Mouse (Mus musculus): ENCODE results near the gene Lrig2. TPM values are rescaled to one million over a fixed set of nuclear protein-coding genes. Genes with fewer than 3 reads are reported as not detected.

Gene Lrig2
- total RNA-seq (2021), result 10 to 100 TPM; 16.8 to 16.9 TPM
- long read RNA-seq, experiment 1, full-length matches to known transcripts, result 3 of 8 reads
- long read RNA-seq, experiment 1, partial matches to known transcripts, result 1 of 8 reads
- long read RNA-seq, experiment 1, other reads (novel, unspliced or antisense), result 4 of 8 reads
- long read RNA-seq, experiment 2, partial matches to known transcripts, result 4 of 8 reads
- long read RNA-seq, experiment 2, other reads (novel, unspliced or antisense), result 3 of 8 reads

DNA sequence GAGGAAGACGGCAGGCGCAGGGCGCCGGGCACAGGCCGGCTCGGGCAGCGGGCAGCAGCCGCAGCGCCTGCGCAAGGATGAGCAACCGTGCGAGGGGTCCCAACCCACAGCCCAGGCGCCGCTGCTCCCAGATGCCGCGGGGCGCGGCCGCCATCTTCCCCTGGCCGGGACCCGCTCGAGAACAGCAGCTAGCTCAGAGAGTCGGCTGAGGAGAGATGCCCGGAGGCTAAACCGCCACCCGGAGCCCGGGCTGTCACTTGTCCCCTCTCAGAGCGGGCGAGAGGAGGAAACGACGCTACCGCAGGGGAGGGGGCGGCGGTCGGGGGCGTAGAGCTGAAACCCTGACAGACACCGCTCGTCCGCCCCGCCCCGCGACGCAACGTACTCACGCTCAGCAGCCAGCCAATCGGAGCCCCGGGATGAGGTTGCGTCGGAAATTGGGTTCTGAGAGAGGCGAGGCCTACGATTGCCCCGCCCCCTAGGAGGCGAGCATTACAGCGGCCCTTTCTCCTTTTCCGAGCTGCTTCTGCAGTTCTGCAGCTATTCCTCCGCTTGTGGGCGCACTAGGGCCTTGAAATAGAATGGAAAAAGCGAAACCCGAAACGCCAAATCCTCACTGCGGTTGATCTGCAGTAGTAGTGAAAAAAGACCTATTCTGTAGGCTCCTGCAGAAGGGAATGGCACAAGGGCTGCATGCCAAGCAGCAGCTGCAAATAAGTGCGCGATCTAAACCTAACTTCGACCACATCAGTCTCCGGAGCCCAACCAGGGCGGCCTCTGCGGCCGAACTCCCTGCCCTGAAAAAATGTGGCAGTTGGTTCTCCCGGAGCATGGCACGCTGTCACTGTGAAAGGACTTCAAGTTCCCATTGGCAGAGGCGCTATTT is at the start of gene Lrig2:
TSS of gene Lrig2 (minus strand) at position 381 of the 886 bp plus-strand sequence.
- peak; percentile 97 to 99 for DNase-seq (ENCODE audit: low spot score in 2 of 2)

DNA sequence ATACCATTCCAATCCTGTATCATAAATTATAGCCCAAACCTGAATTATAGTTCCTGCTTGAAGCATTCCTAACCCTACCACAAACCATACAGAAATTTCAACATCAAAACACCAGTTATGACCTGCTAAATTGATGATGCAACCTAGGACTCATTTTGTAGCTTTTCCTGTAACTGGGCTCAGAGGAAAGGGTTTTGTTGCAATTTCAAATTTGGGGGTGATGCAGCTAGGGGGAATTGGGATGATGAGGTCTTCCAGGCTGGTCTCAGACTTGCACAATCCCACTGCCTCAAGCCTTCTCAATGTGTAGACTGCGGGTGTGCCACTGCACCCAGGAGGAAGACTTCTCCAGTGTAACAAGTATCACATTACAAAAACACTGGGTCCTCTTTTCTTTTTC is 44.9 kb upstream of the Lrig2 start:
- DNase-seq (ENCODE audit: low spot score in 2 of 2), result no peak

- no peak for DNase-seq (ENCODE audit: low spot score in 2 of 2)
These were observed 38.9 kb upstream of the Lrig2 start for GRCm38 (mm10) chr3:104550594-104550993.

GRCm38 (mm10) chr3:104548367-104549087 is 36.8 kb upstream of the Lrig2 start:
- DNase-seq (ENCODE audit: low spot score in 2 of 2), result no peak

- no peak for DNase-seq (ENCODE audit: low spot score in 2 of 2)
These were observed 32.1 kb upstream of the Lrig2 start for GRCm38 (mm10) chr3:104543825-104544224.

DNA sequence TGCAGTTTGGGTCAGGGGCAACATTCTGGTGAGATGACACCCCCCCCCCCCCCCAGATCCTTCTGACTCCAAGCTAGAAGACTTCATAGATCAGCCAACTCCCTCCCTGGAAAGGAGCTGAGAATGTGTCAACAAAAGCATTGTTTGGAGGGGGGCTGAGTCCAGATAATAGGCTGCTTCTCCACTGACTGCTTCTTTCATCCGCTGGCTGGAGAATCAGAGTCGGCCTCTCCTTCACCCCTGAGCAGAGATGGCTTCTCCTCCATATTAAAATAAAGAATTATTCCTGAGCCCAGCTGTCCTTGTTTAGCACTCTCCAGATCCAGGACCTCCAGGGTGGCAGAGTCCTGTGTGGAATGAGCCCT is 30.3 kb upstream of the Lrig2 start:
- DNase-seq (ENCODE audit: low spot score in 2 of 2), result no peak

GRCm38 (mm10) chr3:104541139-104542064 is 29.7 kb upstream of the Lrig2 start:
- DNase-seq (ENCODE audit: low spot score in 2 of 2), result peak; percentile 31 to 73

DNA sequence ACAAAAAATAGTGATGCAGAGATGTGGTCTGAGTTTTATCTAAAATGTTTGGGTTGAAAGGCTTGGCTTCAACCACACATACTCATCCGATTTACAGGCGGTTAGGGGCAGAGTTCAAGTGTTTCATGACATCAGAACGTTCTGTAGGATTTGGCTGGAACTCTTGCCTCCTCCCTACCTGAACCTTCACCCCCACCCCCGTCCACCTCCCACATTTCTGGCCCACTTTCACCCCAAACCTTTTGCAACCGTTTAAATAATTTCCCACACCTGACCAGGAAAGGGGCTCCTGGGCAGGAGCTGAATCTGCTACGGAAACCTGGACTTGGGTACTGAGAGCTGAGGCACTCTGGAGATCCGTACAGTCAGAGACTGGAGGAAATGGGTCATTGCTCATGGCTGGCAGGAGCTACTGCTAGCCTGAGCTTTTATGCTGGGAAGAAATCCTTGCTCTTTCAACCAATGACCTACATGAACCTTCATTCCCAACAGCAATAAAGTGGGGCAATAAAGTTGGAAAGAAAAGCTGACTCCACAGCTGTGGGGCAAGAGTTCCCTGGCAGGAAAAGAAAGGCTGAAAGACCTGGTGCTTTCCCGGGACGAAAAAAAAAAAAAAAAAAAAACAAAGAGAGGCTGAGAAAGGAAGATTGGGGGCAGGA is 28.9 kb upstream of the Lrig2 start:
- no peak for DNase-seq (ENCODE audit: low spot score in 2 of 2)

- DNase-seq (ENCODE audit: low spot score in 2 of 2), result no peak
These were observed 21.5 kb upstream of the Lrig2 start for GRCm38 (mm10) chr3:104533223-104533622.

DNA sequence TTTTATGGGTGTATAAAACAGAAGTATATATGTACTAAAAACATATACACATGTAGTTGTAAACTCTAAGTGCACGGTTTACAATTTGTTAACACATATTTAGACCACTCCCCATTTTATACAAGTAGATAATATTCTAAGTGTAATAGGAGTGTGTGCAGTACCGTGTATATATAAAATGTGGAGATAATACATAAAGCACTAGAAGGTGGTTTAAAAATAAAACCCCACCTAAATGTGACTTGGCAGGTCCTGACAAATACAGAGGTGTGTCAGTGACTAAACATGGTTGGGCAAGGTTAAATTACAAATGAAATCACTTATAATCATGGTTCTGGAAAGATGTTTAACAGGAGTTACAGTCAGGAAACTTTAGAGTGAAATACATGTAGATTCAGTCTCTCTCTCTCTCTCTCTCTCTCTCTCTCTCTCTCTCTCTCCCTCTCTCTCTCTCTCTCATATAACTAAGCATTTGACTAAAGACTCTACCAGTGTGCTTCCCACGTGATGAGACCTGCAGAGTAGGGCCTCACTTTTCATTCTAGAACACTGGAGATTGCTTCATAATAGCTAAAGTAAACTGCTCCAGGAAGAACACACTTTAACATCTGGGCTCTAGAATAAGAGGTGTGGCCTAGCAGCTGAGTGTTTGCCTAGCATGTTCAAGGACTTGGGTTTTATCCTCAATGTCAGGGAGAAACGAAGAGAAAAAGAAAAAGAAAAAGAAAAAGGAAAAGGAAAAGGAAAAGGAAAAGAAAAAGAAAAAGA is 14.6 kb upstream of the Lrig2 start:
- no peak for DNase-seq (ENCODE audit: low spot score in 2 of 2)

- no peak for DNase-seq (ENCODE audit: low spot score in 2 of 2)
These were observed 13.8 kb upstream of the Lrig2 start for GRCm38 (mm10) chr3:104525516-104525915.

DNA sequence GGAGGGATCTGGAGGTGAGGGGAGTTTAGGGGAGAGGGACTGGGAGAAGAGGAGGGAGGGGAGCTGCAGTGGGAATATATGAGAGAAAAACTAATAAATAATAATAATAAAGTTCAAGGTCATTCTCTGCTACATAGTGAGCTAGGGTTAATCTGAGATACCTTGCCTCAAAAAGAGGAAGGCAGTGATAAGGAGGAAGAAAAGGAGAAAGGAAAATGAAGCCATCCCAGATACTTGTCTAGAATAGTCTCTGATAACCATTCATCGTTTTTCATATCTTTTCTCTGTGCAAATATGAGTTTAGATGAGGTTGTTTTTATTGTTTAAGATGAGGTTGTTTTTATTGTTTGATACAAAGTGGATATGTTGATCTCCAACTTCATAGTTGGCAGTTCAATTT is 13.3 kb upstream of the Lrig2 start:
- DNase-seq (ENCODE audit: low spot score in 2 of 2), result no peak

DNA sequence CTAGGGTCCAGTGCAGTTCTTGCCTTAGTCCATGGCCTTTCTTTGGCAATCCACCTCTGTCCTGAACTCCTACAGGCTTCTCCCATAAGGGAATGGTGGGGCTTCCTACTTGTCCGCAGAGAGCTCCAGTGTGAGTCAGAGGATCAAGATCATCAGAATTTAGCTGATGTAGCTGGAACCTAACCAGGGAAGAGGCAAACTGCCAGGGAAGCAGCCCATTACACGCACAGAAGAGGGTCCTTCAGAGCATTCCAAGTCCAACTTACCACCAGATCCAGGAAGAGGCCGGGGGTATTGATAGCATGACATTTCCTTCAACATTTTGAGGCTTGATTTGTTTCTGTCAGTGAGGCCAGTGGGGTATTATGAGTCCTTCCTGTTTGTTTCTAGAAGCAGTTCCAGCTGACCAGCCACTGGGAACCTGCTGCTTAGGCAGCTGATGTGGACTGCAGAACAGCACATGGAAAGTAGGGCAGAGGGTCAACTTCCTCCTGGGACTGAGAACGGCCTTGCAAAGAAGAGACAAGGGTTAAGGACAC is 11.7 kb upstream of the Lrig2 start:
- no peak for DNase-seq (ENCODE audit: low spot score in 2 of 2)

GRCm38 (mm10) chr3:104521341-104521924 is 9.7 kb upstream of the Lrig2 start:
- no peak for DNase-seq (ENCODE audit: low spot score in 2 of 2)

GRCm38 (mm10) chr3:104520471-104520870 is 8.8 kb upstream of the Lrig2 start:
- no peak for DNase-seq (ENCODE audit: low spot score in 2 of 2)

GRCm38 (mm10) chr3:104518931-104519330 is 7.2 kb upstream of the Lrig2 start:
- no peak for DNase-seq (ENCODE audit: low spot score in 2 of 2)

DNA sequence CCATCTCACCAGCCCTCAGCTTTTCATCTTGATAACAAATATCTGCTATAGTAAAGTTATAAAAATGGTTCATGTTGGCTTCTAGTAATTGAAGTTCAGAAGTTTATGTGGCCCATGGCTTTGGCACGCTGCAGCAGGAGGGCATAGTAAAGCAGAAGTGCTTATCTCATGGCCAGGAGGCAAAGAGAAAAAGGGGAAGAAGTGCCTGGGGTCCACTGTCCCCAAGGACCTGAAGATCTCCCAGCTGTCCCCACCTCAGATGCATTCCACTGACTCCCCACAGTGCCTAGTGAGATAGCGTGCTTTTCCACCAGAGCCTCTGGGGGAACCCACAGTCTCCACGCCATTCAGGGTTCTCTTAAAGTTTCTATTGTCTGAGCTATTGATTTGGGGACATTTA is 6.7 kb upstream of the Lrig2 start:
- DNase-seq (ENCODE audit: low spot score in 2 of 2), result no peak

DNA sequence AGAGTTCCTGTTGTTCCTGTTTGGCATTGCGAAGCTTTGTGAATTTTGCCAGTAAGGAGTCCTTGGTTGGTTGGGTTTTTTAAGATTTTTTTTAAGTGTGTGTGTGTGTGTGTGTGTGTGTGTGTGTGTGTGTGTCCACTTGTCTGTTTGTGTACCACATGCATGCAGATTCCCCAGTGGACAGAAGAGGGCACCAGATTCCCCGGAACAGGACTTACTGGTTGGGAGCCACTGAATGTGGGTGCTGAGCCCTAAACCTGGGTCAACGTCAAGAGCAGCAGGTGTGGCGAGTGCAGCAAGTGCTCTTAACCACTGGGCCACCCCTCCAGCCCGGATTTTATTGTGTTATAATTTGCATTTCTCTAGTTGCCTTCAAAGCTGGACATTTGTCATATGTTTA is 5.4 kb upstream of the Lrig2 start:
- DNase-seq (ENCODE audit: low spot score in 2 of 2), result no peak

GRCm38 (mm10) chr3:104514510-104514909 is 2.8 kb upstream of the Lrig2 start:
- no peak for DNase-seq (ENCODE audit: low spot score in 2 of 2)

All from gastrocnemius, postnatal 4 days (tissue).